Mouse (Mus musculus): ENCODE measurements around the gene Prdm11. TPM values are rescaled to one million over a fixed set of nuclear protein-coding genes. Genes with fewer than 3 reads are reported as not detected.
A peak's percentile ranks its signal among the peaks of the same experiment; 100 is the strongest.

Gene Prdm11
- polyA plus RNA-seq, 1 experiment from 2014 or later = 5.6 TPM

- Histone ChIP-seq H3K4me1 (replicated peaks) (peaks cover 20% of the 10 kb centered on the region), H3K9me3 (replicated peaks) (no peaks in the 10 kb centered on the region), H3K27me3 (replicated peaks) (no peaks in the 10 kb centered on the region), H3K9ac (no peak overlapping the region), H3K4me3 (no peak overlapping the region), H3K36me3 (peaks cover 11% of the 10 kb centered on the region), H3K27ac (ENCODE audit: poor library complexity, severe bottlenecking) (no peak overlapping the region), H3K4me2 (peak overlapping the region; percentile 28; the same call in 1 of the 2 replicates)
- 20% methylated on average over 10 of the region's 10 CpGs for WGBS
- peak; percentile 67 for ATAC-seq (ENCODE audit: insufficient number of reproducible peaks, low FRiP score)
Observed at GRCm38 (mm10) chr2:92967032-92967838, 78.7 kb downstream of the Prdm11 start.

GRCm38 (mm10) chr2:92966257-92966656 lies 79.7 kb downstream of the Prdm11 start:
- Histone ChIP-seq H3K9me3 (replicated peaks) (no peaks in the 10 kb centered on the region), H3K27me3 (replicated peaks) (no peaks in the 10 kb centered on the region), H3K4me3 (no peak overlapping the region), H3K27ac (ENCODE audit: poor library complexity, severe bottlenecking) (no peak overlapping the region), H3K9ac (no peak overlapping the region), H3K4me2 (no peak overlapping the region), H3K36me3 (peaks cover 6% of the 10 kb centered on the region), H3K4me1 (replicated peaks) (peaks cover 20% of the 10 kb centered on the region)
- WGBS = 62% methylated on average over 8 of the region's 8 CpGs
- peak; percentile 52; the same call in 1 of the 2 replicates for ATAC-seq (ENCODE audit: insufficient number of reproducible peaks, low FRiP score)

GRCm38 (mm10) chr2:92964345-92964744 lies 81.6 kb downstream of the Prdm11 start:
- Histone ChIP-seq H3K4me1 (replicated peaks) (peaks cover 20% of the 10 kb centered on the region), H3K27me3 (replicated peaks) (no peaks in the 10 kb centered on the region), H3K4me2 (no peak overlapping the region), H3K27ac (ENCODE audit: poor library complexity, severe bottlenecking) (no peak overlapping the region), H3K9ac (no peak overlapping the region), H3K36me3 (no peaks in the 10 kb centered on the region), H3K4me3 (no peak overlapping the region), H3K9me3 (replicated peaks) (no peaks in the 10 kb centered on the region)
- 47% methylated on average over 1 of the region's 1 CpGs for WGBS
- no peak for ATAC-seq (ENCODE audit: insufficient number of reproducible peaks, low FRiP score)

DNA sequence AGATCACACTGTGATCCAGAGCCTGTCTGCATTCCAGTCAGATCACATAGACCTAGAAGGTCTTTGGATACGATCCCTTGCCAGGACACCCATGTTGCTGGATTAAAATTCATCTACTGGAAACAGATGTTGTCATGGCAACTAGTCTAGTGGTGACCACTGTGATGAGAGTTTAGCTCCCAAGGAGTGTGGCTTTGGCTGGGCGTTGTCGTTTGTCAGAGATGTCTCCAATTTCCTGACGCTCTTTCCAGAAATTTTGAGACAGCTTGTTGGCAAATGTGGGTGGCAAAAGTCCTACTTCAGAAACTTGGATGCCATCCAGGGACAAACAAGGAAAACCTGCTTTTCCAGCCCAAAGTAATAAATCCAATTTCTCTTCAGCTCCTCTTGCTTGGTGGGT lies 87.3 kb downstream of the Prdm11 start:
- WGBS = 88% methylated on average over 4 of the region's 4 CpGs
- ATAC-seq (ENCODE audit: insufficient number of reproducible peaks, low FRiP score) = no peak

GRCm38 (mm10) chr2:92956943-92957342 lies 89.0 kb downstream of the Prdm11 start:
- no peaks in the 10 kb centered on the region for H3K36me3 ChIP-seq
- no peaks in the 10 kb centered on the region for H3K27me3 ChIP-seq (replicated peaks)
- H3K4me3 ChIP-seq = no peak overlapping the region
- no peak overlapping the region for H3K27ac ChIP-seq (ENCODE audit: poor library complexity, severe bottlenecking)
- no peaks in the 10 kb centered on the region for H3K9me3 ChIP-seq (replicated peaks)
- H3K4me2 ChIP-seq = no peak overlapping the region
- WGBS = 78% methylated on average over 2 of the region's 2 CpGs
- peaks cover 4% of the 10 kb centered on the region; the same call in 1 of the 2 replicates for H3K4me1 ChIP-seq (replicated peaks)
- H3K9ac ChIP-seq = no peak overlapping the region
- ATAC-seq (ENCODE audit: insufficient number of reproducible peaks, low FRiP score) = no peak

More for the DNA sequence above, 87.3 kb downstream of the Prdm11 start:
- no peak overlapping the region for H3K4me2 ChIP-seq
- H3K9me3 ChIP-seq (replicated peaks) = no peaks in the 10 kb centered on the region
- H3K4me1 ChIP-seq (replicated peaks) = peaks cover 4% of the 10 kb centered on the region; the same call in 1 of the 2 replicates
- no peaks in the 10 kb centered on the region for H3K27me3 ChIP-seq (replicated peaks)
- no peaks in the 10 kb centered on the region for H3K36me3 ChIP-seq
- no peak overlapping the region for H3K9ac ChIP-seq
- H3K4me3 ChIP-seq = no peak overlapping the region
- H3K27ac ChIP-seq (ENCODE audit: poor library complexity, severe bottlenecking) = no peak overlapping the region

DNA sequence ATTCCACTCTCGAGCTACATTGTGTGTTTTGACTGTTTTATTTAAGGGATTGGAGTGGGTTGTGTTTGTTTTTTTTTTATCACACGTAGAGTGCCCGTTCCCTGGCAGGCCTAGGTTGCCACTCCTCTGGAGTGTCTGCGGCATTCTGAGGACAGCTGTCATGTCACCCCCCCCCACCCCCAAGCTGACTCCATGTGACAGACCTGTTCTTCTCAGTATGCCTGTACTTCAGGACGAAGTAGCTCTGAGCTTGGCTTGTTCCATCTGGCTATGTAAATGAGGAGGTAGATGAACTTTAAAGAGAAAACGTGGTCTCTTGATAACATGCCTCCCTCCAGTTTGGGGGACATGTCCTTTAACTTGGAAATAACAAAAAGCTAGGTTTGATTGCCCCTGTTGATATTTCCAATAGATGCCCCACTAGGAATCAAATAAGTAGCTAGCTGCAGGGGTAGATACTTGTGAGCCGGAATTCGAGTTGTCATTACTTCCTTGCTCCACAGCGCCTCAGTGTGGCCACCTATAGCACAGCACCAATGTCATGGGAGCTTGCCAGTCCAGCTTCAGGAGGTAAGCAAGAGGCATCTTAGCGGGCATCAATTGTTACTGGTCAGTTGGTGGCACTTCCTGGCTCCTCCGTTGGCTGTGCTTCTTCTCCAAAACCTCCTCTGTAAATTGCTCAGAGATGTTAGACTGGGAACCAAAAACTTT lies 91.4 kb downstream of the Prdm11 start:
- H3K9me3 ChIP-seq (replicated peaks) = no peaks in the 10 kb centered on the region
- no peak overlapping the region for H3K27ac ChIP-seq (ENCODE audit: poor library complexity, severe bottlenecking)
- H3K4me3 ChIP-seq = no peak overlapping the region
- H3K4me1 ChIP-seq (replicated peaks) = peaks cover 4% of the 10 kb centered on the region; the same call in 1 of the 2 replicates
- no peaks in the 10 kb centered on the region for H3K36me3 ChIP-seq
- ATAC-seq (ENCODE audit: insufficient number of reproducible peaks, low FRiP score) = no peak
- WGBS = 32% methylated on average over 11 of the region's 11 CpGs
- no peak overlapping the region for H3K4me2 ChIP-seq
- H3K27me3 ChIP-seq (replicated peaks) = peaks cover 7% of the 10 kb centered on the region; the same call in 1 of the 2 replicates
- H3K9ac ChIP-seq = no peak overlapping the region

GRCm38 (mm10) chr2:92953450-92953849 lies 92.5 kb downstream of the Prdm11 start:
- Histone ChIP-seq H3K4me2 (no peak overlapping the region), H3K9ac (no peak overlapping the region), H3K27me3 (replicated peaks) (peaks cover 7% of the 10 kb centered on the region; the same call in 1 of the 2 replicates), H3K4me1 (replicated peaks) (peaks cover 6% of the 10 kb centered on the region; the same call in 1 of the 2 replicates), H3K9me3 (replicated peaks) (no peaks in the 10 kb centered on the region), H3K27ac (ENCODE audit: poor library complexity, severe bottlenecking) (no peak overlapping the region), H3K36me3 (no peaks in the 10 kb centered on the region), H3K4me3 (no peak overlapping the region)
- WGBS = 90% methylated on average over 17 of the region's 17 CpGs
- no peak for ATAC-seq (ENCODE audit: insufficient number of reproducible peaks, low FRiP score)

- Histone ChIP-seq H3K4me1 (replicated peaks) (peaks cover 9% of the 10 kb centered on the region), H3K4me2 (no peak overlapping the region), H3K36me3 (no peaks in the 10 kb centered on the region), H3K9me3 (replicated peaks) (no peaks in the 10 kb centered on the region), H3K27ac (ENCODE audit: poor library complexity, severe bottlenecking) (no peak overlapping the region), H3K4me3 (no peak overlapping the region), H3K9ac (no peak overlapping the region), H3K27me3 (replicated peaks) (peaks cover 27% of the 10 kb centered on the region)
- 20% methylated on average over 1 of the region's 1 CpGs for WGBS
- ATAC-seq (ENCODE audit: insufficient number of reproducible peaks, low FRiP score) = no peak
Observed at GRCm38 (mm10) chr2:92949518-92949917, 96.4 kb downstream of the Prdm11 start.

- no peak overlapping the region for H3K4me2 ChIP-seq
- WGBS = 52% methylated on average over 7 of the region's 7 CpGs
- no peaks in the 10 kb centered on the region for H3K9me3 ChIP-seq (replicated peaks)
- H3K36me3 ChIP-seq = no peaks in the 10 kb centered on the region
- no peak for ATAC-seq (ENCODE audit: insufficient number of reproducible peaks, low FRiP score)
- peaks cover 12% of the 10 kb centered on the region for H3K4me1 ChIP-seq (replicated peaks)
- H3K27me3 ChIP-seq (replicated peaks) = peaks cover 27% of the 10 kb centered on the region
- no peak overlapping the region for H3K4me3 ChIP-seq
- H3K9ac ChIP-seq = no peak overlapping the region
- H3K27ac ChIP-seq (ENCODE audit: poor library complexity, severe bottlenecking) = no peak overlapping the region
Observed at GRCm38 (mm10) chr2:92948699-92949300, 97.2 kb downstream of the Prdm11 start.

DNA sequence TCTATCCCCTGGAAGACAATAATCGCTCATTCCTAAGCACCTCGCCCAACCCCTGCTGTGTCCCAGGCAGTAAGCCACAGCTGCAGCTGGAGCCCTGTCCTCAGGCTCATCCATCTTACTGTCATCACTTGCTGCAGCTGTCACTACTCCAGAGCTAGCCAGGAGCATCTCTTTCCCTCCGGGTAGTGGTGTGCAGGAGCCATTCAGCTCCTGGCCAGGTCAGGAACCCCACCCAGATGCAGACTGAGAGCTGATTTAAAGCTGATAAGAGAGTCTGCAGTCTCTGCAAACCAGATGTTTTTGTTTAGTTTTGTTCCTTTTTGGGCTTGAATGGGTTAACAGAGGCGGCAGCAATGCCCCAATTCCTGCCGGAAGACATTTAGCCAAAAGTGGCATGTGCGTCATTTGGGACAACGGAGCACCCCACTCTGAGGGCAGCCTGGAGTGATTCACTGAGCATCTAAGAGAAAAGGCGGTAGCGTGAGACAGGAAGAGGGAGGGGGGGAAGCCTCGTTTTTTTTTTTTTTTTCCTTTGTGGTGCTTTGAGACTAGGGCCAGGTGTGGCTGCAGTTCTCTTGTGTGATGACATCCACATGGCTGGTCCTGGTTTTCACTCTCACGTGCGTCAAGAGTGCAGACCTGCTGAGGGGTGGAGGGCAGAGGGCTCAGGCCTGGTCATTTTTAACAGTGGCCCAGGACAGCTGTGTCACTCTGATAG lies 97.8 kb downstream of the Prdm11 start:
- Histone ChIP-seq H3K27me3 (replicated peaks) (peaks cover 27% of the 10 kb centered on the region), H3K4me1 (replicated peaks) (peaks cover 17% of the 10 kb centered on the region), H3K4me2 (peak overlapping the region; percentile 27; the same call in 1 of the 2 replicates), H3K9me3 (replicated peaks) (no peaks in the 10 kb centered on the region), H3K9ac (no peak overlapping the region), H3K27ac (ENCODE audit: poor library complexity, severe bottlenecking) (no peak overlapping the region), H3K36me3 (no peaks in the 10 kb centered on the region), H3K4me3 (no peak overlapping the region)
- no peak for ATAC-seq (ENCODE audit: insufficient number of reproducible peaks, low FRiP score)
- WGBS = 8% methylated on average over 12 of the region's 12 CpGs
